Mouse (Mus musculus) cortical plate, adult 2 months (tissue): ENCODE data around the gene Ctsj. TPM values are rescaled to one million over a fixed set of nuclear protein-coding genes. Genes with fewer than 3 reads are reported as not detected.
"Not testable (repeated sequence)": the region's sequence is repeated elsewhere in the genome, so short reads cannot be mapped to it uniquely, and the experiment has no call there.

ENCODE experiments used
- H3K27ac ChIP-seq: fragments of 200-500 bp; 2 replicates; pipeline ENCODE4 v1.5.1; 2012; ENCODE audit warnings: low read length, control low read depth, inconsistent platforms; ENCODE audit not compliant: insufficient read depth
- H3K4me1 ChIP-seq: fragments of 200-500 bp; 2 replicates; pipeline ENCODE4 v1.6.1; 2011; ENCODE audit warnings: low read length; ENCODE audit not compliant: control insufficient read depth, insufficient read depth
- H3K4me3 ChIP-seq: fragments of 200-500 bp; 2 replicates; pipeline ENCODE4 v1.5.1; 2011; ENCODE audit warnings: mild to moderate bottlenecking, low read length, control low read depth; ENCODE audit not compliant: insufficient read depth
- CTCF ChIP-seq: fragments of 200-500 bp; IDR thresholded peaks from 2 replicates; pipeline ENCODE4 v1.5.1; 2011; ENCODE audit warnings: mild to moderate bottlenecking, control low read depth, low read length; ENCODE audit not compliant: insufficient read depth; ENCODE audit errors: extremely low read depth
- POLR2A ChIP-seq: fragments of 200-500 bp; IDR thresholded peaks from 2 replicates; pipeline ENCODE4 v1.6.1; 2011; ENCODE audit warnings: mild to moderate bottlenecking, low read length, control low read depth; ENCODE audit not compliant: insufficient read depth; ENCODE audit errors: extremely low read depth
- polyA plus RNA-seq: library from polyadenylated mRNA; depleted of rRNA; stranded (reverse); fragments of >200 nt; gene quantifications from 2 replicates; pipeline ENCODE4 v1.2.3, GENCODE M21; 2012; rRNA removed

Ctsj gene
- 0.25 TPM in 1 of 2 replicates, not detected in the other for polyA plus RNA-seq

GRCm38 (mm10) chr13:61005859-61006258, at the start of gene Ctsj:
Ctsj (minus strand) TSS chr13:61005959.
- Histone ChIP-seq H3K4me3 (no peak within 1 kb of the TSS), H3K27ac (no peak within 1 kb of the TSS), H3K4me1 (no peaks in the 10 kb centered on the region)
- no peak for TF ChIP-seq POLR2A
- TF ChIP-seq CTCF: no peak

GRCm38 (mm10) chr13:61040531-61040930, 34.8 kb upstream of the Ctsj start, which contains the start of gene Ctsq:
Ctsq (minus strand) TSS chr13:61040631.
- Histone ChIP-seq H3K4me3 (no peak within 1 kb of the TSS), H3K4me1 (no peaks in the 10 kb centered on the region), H3K27ac (no peak within 1 kb of the TSS)
- no peak for TF ChIP-seq CTCF
- TF ChIP-seq POLR2A: no peak

DNA sequence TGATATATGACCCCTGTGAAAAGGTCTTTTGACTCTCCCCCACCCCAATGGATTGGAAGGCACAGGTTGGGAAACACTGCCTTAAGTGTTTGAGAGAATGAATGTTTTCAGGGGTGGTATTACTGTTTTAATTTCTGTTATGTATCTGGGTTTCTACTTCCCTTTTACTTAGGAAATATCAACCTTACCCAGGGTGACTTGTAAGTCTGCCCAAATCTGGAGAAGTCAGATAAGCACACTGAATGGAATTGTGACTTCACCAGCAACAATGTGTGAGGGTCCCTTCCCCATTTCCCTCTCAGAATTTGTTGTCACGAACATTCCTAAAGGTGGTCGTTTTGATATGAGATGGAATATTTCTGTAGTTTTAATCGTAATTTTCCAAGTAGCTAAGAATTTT, 17.0 kb upstream of the Ctsj start:
- Histone ChIP-seq H3K4me3 (no peak overlapping the region), H3K4me1 (no peaks in the 10 kb centered on the region), H3K27ac (no peak overlapping the region)
- no peak for TF ChIP-seq CTCF

GRCm38 (mm10) chr13:61021844-61022243, 16.1 kb upstream of the Ctsj start:
- no peak for TF ChIP-seq POLR2A
- no peak overlapping the region for H3K27ac ChIP-seq
- no peak overlapping the region for H3K4me3 ChIP-seq
- no peaks in the 10 kb centered on the region for H3K4me1 ChIP-seq

DNA sequence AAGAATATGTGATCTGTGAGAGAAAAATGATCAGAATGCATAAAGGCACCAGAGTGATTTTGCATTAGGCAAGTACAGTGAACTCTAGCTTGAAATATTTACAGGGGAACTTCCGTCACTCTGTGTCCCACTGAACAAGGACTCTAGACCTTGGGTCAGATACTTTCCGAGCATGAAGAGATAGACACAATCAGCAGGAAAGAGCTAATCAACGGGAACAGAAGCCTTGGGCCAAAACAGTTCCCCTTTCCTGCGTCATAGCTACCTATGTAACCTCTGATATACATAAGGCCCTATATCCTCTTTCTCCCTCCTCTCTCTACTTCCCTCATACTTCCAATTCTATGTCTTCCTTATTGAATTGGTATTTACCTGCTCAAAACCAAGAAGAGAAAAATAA, 4.4 kb upstream of the Ctsj start:
- Histone ChIP-seq H3K4me3 (no peak overlapping the region), H3K4me1 (no peaks in the 10 kb centered on the region), H3K27ac (no peak overlapping the region)
- TF ChIP-seq CTCF: no peak
- no peak for TF ChIP-seq POLR2A

GRCm38 (mm10) chr13:60997600-60997999, 8.2 kb downstream of the Ctsj start:
- H3K4me3 ChIP-seq: no peak overlapping the region
- TF ChIP-seq POLR2A: no peak
- no peaks in the 10 kb centered on the region for H3K4me1 ChIP-seq
- H3K27ac ChIP-seq: no peak overlapping the region

DNA sequence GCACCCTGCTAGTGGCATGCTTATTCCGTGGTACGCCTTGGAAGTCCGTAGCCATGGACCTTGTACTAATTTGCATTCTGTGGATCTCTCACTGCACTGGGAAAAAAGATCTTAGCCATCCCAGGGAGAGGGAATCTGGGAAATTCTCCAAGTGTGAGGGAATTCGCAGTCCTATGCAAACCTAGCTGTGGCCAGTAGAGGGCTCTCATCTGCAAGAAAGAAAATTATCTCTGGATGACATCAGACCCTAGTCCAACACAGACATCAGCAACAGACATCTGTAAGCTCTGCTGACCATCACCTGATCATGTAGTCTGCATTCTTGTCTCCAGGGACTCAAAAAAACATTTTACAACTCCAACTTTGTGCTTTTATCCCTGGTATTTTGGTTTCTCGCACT, 18.8 kb downstream of the Ctsj start:
- H3K4me3 ChIP-seq, H3K27ac ChIP-seq: not testable (repeated sequence)

DNA sequence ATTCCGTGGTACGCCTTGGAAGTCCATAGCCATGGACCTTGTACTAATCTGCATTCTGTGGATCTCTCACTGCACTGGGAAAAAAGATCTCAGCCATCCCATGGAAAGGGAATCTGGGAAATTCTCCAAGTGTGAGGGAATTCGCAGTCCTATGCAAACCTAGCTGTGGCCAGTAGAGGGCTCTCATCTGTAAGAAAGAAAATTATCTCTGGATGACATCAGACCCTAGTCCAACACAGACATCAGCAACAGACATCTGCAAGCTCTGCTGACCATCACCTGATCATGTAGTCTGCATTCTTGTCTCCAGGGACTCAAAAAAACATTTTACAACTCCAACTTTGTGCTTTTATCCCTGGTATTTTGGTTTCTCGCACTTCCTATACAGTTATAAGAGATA, 33.4 kb downstream of the Ctsj start:
- H3K27ac ChIP-seq, H3K4me1 ChIP-seq, H3K4me3 ChIP-seq: not testable (repeated sequence)

More for the DNA sequence above, 18.8 kb downstream of the Ctsj start:
- not testable (repeated sequence) for H3K4me1 ChIP-seq

- H3K4me1 ChIP-seq, H3K27ac ChIP-seq, H3K4me3 ChIP-seq: not testable (repeated sequence)
These were observed 41.8 kb downstream of the Ctsj start for GRCm38 (mm10) chr13:60963985-60964384.

DNA sequence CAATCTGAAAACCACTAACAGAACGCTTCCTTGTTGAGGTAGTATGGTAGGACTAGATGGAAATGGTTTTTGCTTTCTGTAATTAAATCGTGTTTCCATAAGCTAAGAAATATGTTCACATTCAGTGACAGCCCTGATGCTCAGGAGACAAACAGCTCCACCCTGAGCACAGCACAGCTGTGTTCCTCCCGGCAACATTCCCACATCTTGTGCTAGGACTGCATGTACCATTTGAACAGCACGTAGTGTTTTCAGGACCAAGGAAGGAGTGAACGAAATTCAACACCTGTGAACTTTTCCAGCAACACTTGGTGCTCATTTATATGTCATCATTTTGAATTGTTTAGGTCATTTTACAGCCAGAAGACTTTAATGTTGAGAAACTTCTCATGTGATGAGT, 44.1 kb downstream of the Ctsj start:
- no peak for TF ChIP-seq POLR2A
- no peak for TF ChIP-seq CTCF
- Histone ChIP-seq H3K4me1 (no peaks in the 10 kb centered on the region), H3K27ac (no peak overlapping the region), H3K4me3 (no peak overlapping the region)

Other genes starting within 250 kb of the Ctsj start
- gene BC051665, start 219.6 kb downstream of the Ctsj start, polyA plus RNA-seq: not detected in 2 replicates
- gene Ctsll3, start 203.1 kb downstream of the Ctsj start, polyA plus RNA-seq: not detected in 2 replicates
- gene 4930486L24Rik, start 141.5 kb downstream of the Ctsj start, polyA plus RNA-seq: 0.15 TPM in 1 of 2 replicates, not detected in the other
- gene Gm49392, start 109.1 kb downstream of the Ctsj start, polyA plus RNA-seq: 0.13 and 0.17 TPM in 2 replicates
- 1.4 and 2.3 TPM in 2 replicates for gene Ctla2b, start 108.5 kb downstream of the Ctsj start, polyA plus RNA-seq
- gene Tpbpb, start 101.1 kb downstream of the Ctsj start, polyA plus RNA-seq: 0.09 and 0.10 TPM in 2 replicates
- gene Gm49393, start 70.4 kb downstream of the Ctsj start, polyA plus RNA-seq: not detected in 2 replicates
- gene Gm49391, start 69.4 kb downstream of the Ctsj start, polyA plus RNA-seq: 1.7 and 2.5 TPM in 2 replicates
- gene Ctla2a, start 69.3 kb downstream of the Ctsj start, polyA plus RNA-seq: 12.2 and 15.4 TPM in 2 replicates
- gene Tpbpa, start 64.0 kb downstream of the Ctsj start, polyA plus RNA-seq: 0.08 TPM in 1 of 2 replicates, not detected in the other
- gene Ctsq, start 34.7 kb upstream of the Ctsj start, polyA plus RNA-seq: not detected in 2 replicates
- gene Ctsr, start 158.3 kb upstream of the Ctsj start, polyA plus RNA-seq: not detected in 2 replicates
- not detected in 2 replicates for gene Cts6, start 197.5 kb upstream of the Ctsj start, polyA plus RNA-seq
- gene Cts8, start 249.4 kb upstream of the Ctsj start, polyA plus RNA-seq: not detected in 2 replicates